Mouse (Mus musculus): ENCODE measurements around the gene Cd2ap. TPM values are rescaled to one million over a fixed set of nuclear protein-coding genes. Genes with fewer than 3 reads are reported as not detected.
"Not testable (repeated sequence)": the region's sequence is repeated elsewhere in the genome, so short reads cannot be mapped to it uniquely, and the experiment has no call there.

Cd2ap gene
- polyA plus RNA-seq, 1 experiment from 2014 or later = 57.3 TPM

GRCm38 (mm10) chr17:42908136-42908535 lies 31.7 kb upstream of the Cd2ap start:
- Histone ChIP-seq H3K9me3 (ENCODE audit: control insufficient read depth, low read depth, low read length) (no peaks in the 10 kb centered on the region), H3K4me2 (replicated peaks; ENCODE audit: low read depth, low read length) (no peak overlapping the region), H3K4me3 (ENCODE audit: low read depth, low read length) (no peak overlapping the region), H3K9ac (replicated peaks; ENCODE audit: low read depth, low read length) (no peak overlapping the region), H3K27me3 (ENCODE audit: control insufficient read depth, insufficient read depth, low read length) (no peaks in the 10 kb centered on the region), H3K4me1 (ENCODE audit: control insufficient read depth, insufficient read depth, low read length) (no peaks in the 10 kb centered on the region), H3K36me3 (ENCODE audit: control insufficient read depth, insufficient read depth, low read length) (no peaks in the 10 kb centered on the region), H3K27ac (ENCODE audit: low read length) (no peak overlapping the region)
- no peak for ATAC-seq (ENCODE audit: insufficient number of reproducible peaks, insufficient read depth, low FRiP score, low read depth)
- WGBS = 79% methylated on average over 3 of the region's 3 CpGs

- H3K9me3 ChIP-seq (ENCODE audit: control insufficient read depth, low read depth, low read length); ATAC-seq (ENCODE audit: insufficient number of reproducible peaks, insufficient read depth, low FRiP score, low read depth); H3K27ac ChIP-seq (ENCODE audit: low read length); H3K4me3 ChIP-seq (ENCODE audit: low read depth, low read length); H3K4me1 ChIP-seq (ENCODE audit: control insufficient read depth, insufficient read depth, low read length); H3K9ac ChIP-seq (replicated peaks; ENCODE audit: low read depth, low read length); H3K4me2 ChIP-seq (replicated peaks; ENCODE audit: low read depth, low read length); H3K36me3 ChIP-seq (ENCODE audit: control insufficient read depth, insufficient read depth, low read length); H3K27me3 ChIP-seq (ENCODE audit: control insufficient read depth, insufficient read depth, low read length): not testable (repeated sequence)
- WGBS = 90% methylated on average over 1 of the region's 1 CpGs
Observed at GRCm38 (mm10) chr17:42906456-42906855, 30.0 kb upstream of the Cd2ap start.

- WGBS = 85% methylated on average over 6 of the region's 6 CpGs
- ATAC-seq (ENCODE audit: insufficient number of reproducible peaks, insufficient read depth, low FRiP score, low read depth) = no peak
- no peaks in the 10 kb centered on the region for H3K27me3 ChIP-seq (ENCODE audit: control insufficient read depth, insufficient read depth, low read length)
- H3K9ac ChIP-seq (replicated peaks; ENCODE audit: low read depth, low read length) = no peak overlapping the region
- H3K36me3 ChIP-seq (ENCODE audit: control insufficient read depth, insufficient read depth, low read length) = no peaks in the 10 kb centered on the region
- no peaks in the 10 kb centered on the region for H3K9me3 ChIP-seq (ENCODE audit: control insufficient read depth, low read depth, low read length)
- no peak overlapping the region for H3K4me3 ChIP-seq (ENCODE audit: low read depth, low read length)
- no peaks in the 10 kb centered on the region for H3K4me1 ChIP-seq (ENCODE audit: control insufficient read depth, insufficient read depth, low read length)
- no peak overlapping the region for H3K27ac ChIP-seq (ENCODE audit: low read length)
- no peak overlapping the region for H3K4me2 ChIP-seq (replicated peaks; ENCODE audit: low read depth, low read length)
Observed at GRCm38 (mm10) chr17:42905919-42906318, 29.5 kb upstream of the Cd2ap start.

- Histone ChIP-seq H3K4me1 (ENCODE audit: control insufficient read depth, insufficient read depth, low read length) (no peaks in the 10 kb centered on the region), H3K27me3 (ENCODE audit: control insufficient read depth, insufficient read depth, low read length) (no peaks in the 10 kb centered on the region), H3K27ac (ENCODE audit: low read length) (no peak overlapping the region), H3K36me3 (ENCODE audit: control insufficient read depth, insufficient read depth, low read length) (no peaks in the 10 kb centered on the region), H3K4me3 (ENCODE audit: low read depth, low read length) (no peak overlapping the region), H3K4me2 (replicated peaks; ENCODE audit: low read depth, low read length) (no peak overlapping the region), H3K9me3 (ENCODE audit: control insufficient read depth, low read depth, low read length) (peaks cover 3% of the 10 kb centered on the region; the same call in 1 of the 2 replicates), H3K9ac (replicated peaks; ENCODE audit: low read depth, low read length) (no peak overlapping the region)
- WGBS = 70% methylated on average over 2 of the region's 2 CpGs
- no peak for ATAC-seq (ENCODE audit: insufficient number of reproducible peaks, insufficient read depth, low FRiP score, low read depth)
Observed at GRCm38 (mm10) chr17:42900795-42901194, 24.3 kb upstream of the Cd2ap start.

- H3K4me3 ChIP-seq (ENCODE audit: low read depth, low read length) = no peak overlapping the region
- H3K27ac ChIP-seq (ENCODE audit: low read length) = no peak overlapping the region
- H3K9ac ChIP-seq (replicated peaks; ENCODE audit: low read depth, low read length) = no peak overlapping the region
- no peaks in the 10 kb centered on the region for H3K36me3 ChIP-seq (ENCODE audit: control insufficient read depth, insufficient read depth, low read length)
- 79% methylated on average over 4 of the region's 4 CpGs for WGBS
- no peaks in the 10 kb centered on the region for H3K27me3 ChIP-seq (ENCODE audit: control insufficient read depth, insufficient read depth, low read length)
- ATAC-seq (ENCODE audit: insufficient number of reproducible peaks, insufficient read depth, low FRiP score, low read depth) = no peak
- peaks cover 4% of the 10 kb centered on the region; the same call in 1 of the 2 replicates for H3K4me1 ChIP-seq (ENCODE audit: control insufficient read depth, insufficient read depth, low read length)
- H3K9me3 ChIP-seq (ENCODE audit: control insufficient read depth, low read depth, low read length) = no peaks in the 10 kb centered on the region
- H3K4me2 ChIP-seq (replicated peaks; ENCODE audit: low read depth, low read length) = no peak overlapping the region
Observed at GRCm38 (mm10) chr17:42887282-42887707, 10.8 kb upstream of the Cd2ap start.

- Histone ChIP-seq H3K4me1 (ENCODE audit: control insufficient read depth, insufficient read depth, low read length) (peaks cover 4% of the 10 kb centered on the region; the same call in 1 of the 2 replicates), H3K4me3 (ENCODE audit: low read depth, low read length) (no peak overlapping the region), H3K27me3 (ENCODE audit: control insufficient read depth, insufficient read depth, low read length) (no peaks in the 10 kb centered on the region), H3K36me3 (ENCODE audit: control insufficient read depth, insufficient read depth, low read length) (no peaks in the 10 kb centered on the region), H3K27ac (ENCODE audit: low read length) (peak overlapping the region; percentile 82), H3K4me2 (replicated peaks; ENCODE audit: low read depth, low read length) (no peak overlapping the region), H3K9ac (replicated peaks; ENCODE audit: low read depth, low read length) (no peak overlapping the region), H3K9me3 (ENCODE audit: control insufficient read depth, low read depth, low read length) (no peaks in the 10 kb centered on the region)
- WGBS = 46% methylated on average over 7 of the region's 7 CpGs
- peak; percentile 66 for ATAC-seq (ENCODE audit: insufficient number of reproducible peaks, insufficient read depth, low FRiP score, low read depth)
Observed at GRCm38 (mm10) chr17:42885091-42885501, 8.6 kb upstream of the Cd2ap start.

- peak; percentile 70 for ATAC-seq (ENCODE audit: insufficient number of reproducible peaks, insufficient read depth, low FRiP score, low read depth)
- no peaks in the 10 kb centered on the region for H3K9me3 ChIP-seq (ENCODE audit: control insufficient read depth, low read depth, low read length)
- H3K4me2 ChIP-seq (replicated peaks; ENCODE audit: low read depth, low read length) = no peak overlapping the region
- H3K27me3 ChIP-seq (ENCODE audit: control insufficient read depth, insufficient read depth, low read length) = no peaks in the 10 kb centered on the region
- H3K36me3 ChIP-seq (ENCODE audit: control insufficient read depth, insufficient read depth, low read length) = no peaks in the 10 kb centered on the region
- no peak overlapping the region for H3K4me3 ChIP-seq (ENCODE audit: low read depth, low read length)
- no peak overlapping the region for H3K9ac ChIP-seq (replicated peaks; ENCODE audit: low read depth, low read length)
- WGBS = 34% methylated on average over 4 of the region's 4 CpGs
- H3K27ac ChIP-seq (ENCODE audit: low read length) = peak overlapping the region; percentile 82
- H3K4me1 ChIP-seq (ENCODE audit: control insufficient read depth, insufficient read depth, low read length) = peaks cover 4% of the 10 kb centered on the region; the same call in 1 of the 2 replicates
Observed at GRCm38 (mm10) chr17:42884382-42884781, 7.9 kb upstream of the Cd2ap start.

- Histone ChIP-seq H3K9ac (replicated peaks; ENCODE audit: low read depth, low read length) (no peak overlapping the region), H3K27me3 (ENCODE audit: control insufficient read depth, insufficient read depth, low read length) (no peaks in the 10 kb centered on the region), H3K27ac (ENCODE audit: low read length) (peak overlapping the region; percentile 63; the same call in 1 of the 2 replicates), H3K4me3 (ENCODE audit: low read depth, low read length) (no peak overlapping the region), H3K4me2 (replicated peaks; ENCODE audit: low read depth, low read length) (0 out of 2 replicates have a peak overlapping the region, but pooled peaks have one; percentile 2), H3K4me1 (ENCODE audit: control insufficient read depth, insufficient read depth, low read length) (peaks cover 4% of the 10 kb centered on the region; the same call in 1 of the 2 replicates), H3K9me3 (ENCODE audit: control insufficient read depth, low read depth, low read length) (no peaks in the 10 kb centered on the region), H3K36me3 (ENCODE audit: control insufficient read depth, insufficient read depth, low read length) (no peaks in the 10 kb centered on the region)
- WGBS = 80% methylated on average over 8 of the region's 8 CpGs
- ATAC-seq (ENCODE audit: insufficient number of reproducible peaks, insufficient read depth, low FRiP score, low read depth) = peak; percentile 69; the same call in 1 of the 2 replicates
Observed at GRCm38 (mm10) chr17:42883769-42884168, 7.3 kb upstream of the Cd2ap start.

- 52% methylated on average over 9 of the region's 9 CpGs for WGBS
- Histone ChIP-seq H3K27ac (ENCODE audit: low read length) (peak overlapping the region; percentile 63; the same call in 1 of the 2 replicates), H3K9ac (replicated peaks; ENCODE audit: low read depth, low read length) (no peak overlapping the region), H3K27me3 (ENCODE audit: control insufficient read depth, insufficient read depth, low read length) (no peaks in the 10 kb centered on the region), H3K36me3 (ENCODE audit: control insufficient read depth, insufficient read depth, low read length) (no peaks in the 10 kb centered on the region), H3K9me3 (ENCODE audit: control insufficient read depth, low read depth, low read length) (no peaks in the 10 kb centered on the region), H3K4me2 (replicated peaks; ENCODE audit: low read depth, low read length) (0 out of 2 replicates have a peak overlapping the region, but pooled peaks have one; percentile 2), H3K4me3 (ENCODE audit: low read depth, low read length) (no peak overlapping the region), H3K4me1 (ENCODE audit: control insufficient read depth, insufficient read depth, low read length) (peaks cover 4% of the 10 kb centered on the region; the same call in 1 of the 2 replicates)
- ATAC-seq (ENCODE audit: insufficient number of reproducible peaks, insufficient read depth, low FRiP score, low read depth) = peak; percentile 68
Observed at GRCm38 (mm10) chr17:42883315-42883714, 6.8 kb upstream of the Cd2ap start.

All from stomach, embryonic 14.5 days (tissue).